Mouse (Mus musculus) G1E (cell line): ENCODE measurements around the gene Ganab. TPM values are rescaled to one million over a fixed set of nuclear protein-coding genes. Genes with fewer than 3 reads are reported as not detected.

Source experiments
- ATAC-seq: 2 replicates; pipeline ENCODE4 v1.8.0; 2016; ENCODE audit warnings: mild to moderate bottlenecking; ENCODE audit not compliant: insufficient number of reproducible peaks, poor library complexity, low FRiP score, severe bottlenecking; ENCODE audit errors: extremely low read depth
- DNase-seq: peaks from one replicate; pipeline ENCODE4 v3.0.0; 2012; ENCODE audit warnings: low spot score
- H3K27me3 ChIP-seq: 2 replicates; pipeline ENCODE4 v1.6.1; 2012; ENCODE audit warnings: mild to moderate bottlenecking, low read length, inconsistent platforms; ENCODE audit not compliant: insufficient read depth
- H3K36me3 ChIP-seq: replicated peaks from 2 replicates; pipeline ENCODE3; 2012; ENCODE audit warnings: mild to moderate bottlenecking, inconsistent platforms
- H3K4me1 ChIP-seq: 2 replicates; pipeline ENCODE4 v1.6.1; 2012; ENCODE audit warnings: low read depth, low read length, inconsistent platforms, mixed read lengths; ENCODE audit not compliant: insufficient read depth
- H3K4me3 ChIP-seq: 2 replicates; pipeline ENCODE4 v1.5.1; 2012; ENCODE audit warnings: low read depth, mild to moderate bottlenecking, inconsistent platforms, low read length, moderate library complexity, mixed read lengths
- H3K9me3 ChIP-seq: replicated peaks from 2 replicates; pipeline ENCODE4 v1.6.1; 2012; ENCODE audit warnings: inconsistent platforms
- CTCF ChIP-seq: IDR thresholded peaks from 2 replicates; pipeline ENCODE4 v1.5.1; 2012; ENCODE audit warnings: low read depth, low read length, inconsistent platforms, mixed read lengths
- GATA1 ChIP-seq: IDR thresholded peaks from 2 replicates; pipeline ENCODE4 v1.6.1; 2012; ENCODE audit warnings: borderline replicate concordance, low read length, inconsistent platforms, mixed read lengths
- GATA2 ChIP-seq: IDR thresholded peaks from 2 replicates; pipeline ENCODE4 v1.6.1; 2012; ENCODE audit warnings: low read depth, low read length, inconsistent platforms, borderline replicate concordance
- POLR2AphosphoS5 ChIP-seq: IDR thresholded peaks from 2 replicates; pipeline ENCODE4 v1.6.1; 2012; ENCODE audit warnings: low read depth, low read length, inconsistent platforms; ENCODE audit not compliant: insufficient replicate concordance
- TAL1 ChIP-seq: conservative IDR thresholded peaks from 2 replicates; pipeline ENCODE4 v1.6.1; 2012; ENCODE audit warnings: low read depth, low read length, inconsistent platforms, mixed read lengths
- polyA plus RNA-seq: library from polyadenylated mRNA; stranded (reverse); fragments of >175 nt; gene quantifications from 2 replicates; pipeline ENCODE4 v1.2.3, GENCODE M21; 2012
- total RNA-seq, 2 experiments: library from RNA; stranded (forward) in 1 of 2; stranded (reverse) in 1 of 2; fragments of 200-1000 nt in 1 of 2; fragments of >200 nt in 1 of 2; fragmentation: Nextera tagmentation in 1 of 2; gene quantifications; 2 replicates each; pipeline ENCODE4 v1.2.3; 2014 to 2017

Ganab gene
- total and polyA plus RNA-seq, 3 experiments, result 56.2 to 214 (median 75.0) TPM

DNA sequence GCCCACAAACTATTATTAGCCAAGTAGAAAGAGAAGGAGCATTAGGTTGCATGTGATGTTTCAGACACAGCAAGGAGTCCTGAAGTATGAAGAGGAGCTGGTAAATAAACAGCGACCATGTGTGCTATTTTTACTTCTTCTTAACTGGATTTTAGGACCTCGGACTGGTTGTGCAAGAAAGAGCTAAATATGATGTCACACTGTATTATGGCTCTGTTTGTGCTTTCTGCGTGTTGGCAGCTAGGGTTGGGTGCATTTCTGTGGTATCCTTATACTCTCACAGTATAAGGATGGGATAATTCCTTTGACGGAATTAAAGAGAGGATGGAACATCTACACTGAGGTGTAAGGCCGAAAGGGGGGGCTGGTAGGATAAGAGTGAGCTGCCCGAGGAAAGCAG lies 47.4 kb downstream of the Ganab start:
- Histone ChIP-seq H3K27me3 (no peaks in the 10 kb centered on the region), H3K4me1 (peaks cover 76% of the 10 kb centered on the region), H3K4me3 (peak overlapping the region; percentile 54), H3K36me3 (peaks cover 72% of the 10 kb centered on the region), H3K9me3 (no peaks in the 10 kb centered on the region)
- DNase-seq (no peak), ATAC-seq (no peak)
- no peak for TF ChIP-seq GATA1

DNA sequence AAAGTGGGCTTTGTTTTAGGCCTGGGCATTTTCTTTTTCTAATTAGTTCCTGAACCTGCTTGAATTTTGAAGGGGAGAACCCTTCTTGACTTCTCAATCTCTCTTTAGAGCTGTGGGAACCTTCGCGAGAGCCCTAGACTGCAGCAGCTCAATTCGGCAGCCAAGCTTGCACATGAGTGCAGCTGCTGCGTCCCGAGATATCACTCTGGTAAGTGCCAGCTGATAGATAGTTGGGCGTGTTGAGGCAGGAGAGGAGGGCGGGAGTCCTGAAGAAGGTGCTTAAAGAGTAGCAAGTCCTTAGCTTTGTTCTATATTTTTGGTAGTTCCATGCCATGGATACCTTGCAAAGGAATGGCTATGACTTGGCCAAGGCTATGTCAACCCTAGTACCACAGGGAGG lies 49.1 kb downstream of the Ganab start:
- H3K27me3 ChIP-seq, result no peaks in the 10 kb centered on the region
- DNase-seq (no peak), ATAC-seq (no peak)
- no peaks in the 10 kb centered on the region for H3K9me3 ChIP-seq
- peaks cover 76% of the 10 kb centered on the region for H3K36me3 ChIP-seq
- H3K4me1 ChIP-seq, result peaks cover 77% of the 10 kb centered on the region
- no peak for TF ChIP-seq GATA1
- no peak for TF ChIP-seq POLR2AphosphoS5
- TF ChIP-seq TAL1, result no peak
- no peak for TF ChIP-seq GATA2
- TF ChIP-seq CTCF, result no peak
- H3K4me3 ChIP-seq, result no peak overlapping the region

DNA sequence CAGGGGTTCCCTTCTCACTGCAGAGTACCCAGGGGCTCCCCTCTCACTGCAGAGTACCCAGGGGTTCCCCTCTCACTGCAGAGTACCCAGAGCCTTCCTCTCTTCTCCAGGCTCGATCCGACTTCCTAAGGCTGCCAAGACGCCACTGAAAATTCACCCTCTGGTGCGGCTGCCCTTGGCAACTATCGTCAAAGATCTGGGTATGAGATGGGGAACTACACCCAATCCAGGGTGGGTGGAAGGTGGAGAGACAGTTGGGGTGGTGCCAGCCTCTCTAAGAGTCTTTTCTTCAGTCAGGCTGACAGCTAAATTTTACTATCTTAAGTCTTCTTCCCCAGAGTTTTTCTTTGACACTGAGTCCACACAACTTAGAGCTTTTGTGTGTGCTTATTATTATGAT lies 52.3 kb downstream of the Ganab start:
- no peak for TF ChIP-seq TAL1
- no peak for TF ChIP-seq CTCF
- no peak for TF ChIP-seq GATA1
- TF ChIP-seq GATA2, result no peak
- no peak for TF ChIP-seq POLR2AphosphoS5
- ATAC-seq (no peak), DNase-seq (no peak)
- Histone ChIP-seq H3K4me3 (no peak overlapping the region), H3K27me3 (no peaks in the 10 kb centered on the region), H3K4me1 (peaks cover 77% of the 10 kb centered on the region), H3K36me3 (peaks cover 81% of the 10 kb centered on the region), H3K9me3 (no peaks in the 10 kb centered on the region)

DNA sequence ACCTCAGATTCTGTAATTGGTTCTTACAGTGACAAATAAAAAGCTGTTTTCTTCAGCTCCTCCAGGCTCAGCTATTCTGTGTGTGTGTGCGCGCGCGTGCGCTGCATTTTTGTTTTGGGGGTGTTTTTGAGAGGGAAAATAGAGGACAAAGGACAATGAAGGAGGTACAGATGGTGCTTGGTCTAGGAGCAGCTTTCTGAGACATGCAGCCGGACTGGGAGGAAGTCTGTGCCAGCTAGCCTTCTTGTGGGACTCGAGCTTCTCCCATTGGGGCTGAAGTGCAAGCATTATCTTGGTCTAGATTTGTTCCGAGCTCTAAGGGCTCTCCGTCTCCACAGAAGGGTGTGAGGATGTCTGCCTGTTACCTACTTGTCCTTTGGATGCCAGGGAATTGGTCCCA lies 54.4 kb downstream of the Ganab start:
- peaks cover 71% of the 10 kb centered on the region for H3K4me1 ChIP-seq
- H3K36me3 ChIP-seq, result peaks cover 81% of the 10 kb centered on the region
- TF ChIP-seq GATA2 (no peak), POLR2AphosphoS5 (no peak), GATA1 (no peak), TAL1 (no peak), CTCF (no peak)
- ATAC-seq (no peak), DNase-seq (no peak)
- no peaks in the 10 kb centered on the region for H3K27me3 ChIP-seq
- no peaks in the 10 kb centered on the region for H3K9me3 ChIP-seq
- H3K4me3 ChIP-seq, result no peak overlapping the region; the same call in 1 of the 2 replicates

DNA sequence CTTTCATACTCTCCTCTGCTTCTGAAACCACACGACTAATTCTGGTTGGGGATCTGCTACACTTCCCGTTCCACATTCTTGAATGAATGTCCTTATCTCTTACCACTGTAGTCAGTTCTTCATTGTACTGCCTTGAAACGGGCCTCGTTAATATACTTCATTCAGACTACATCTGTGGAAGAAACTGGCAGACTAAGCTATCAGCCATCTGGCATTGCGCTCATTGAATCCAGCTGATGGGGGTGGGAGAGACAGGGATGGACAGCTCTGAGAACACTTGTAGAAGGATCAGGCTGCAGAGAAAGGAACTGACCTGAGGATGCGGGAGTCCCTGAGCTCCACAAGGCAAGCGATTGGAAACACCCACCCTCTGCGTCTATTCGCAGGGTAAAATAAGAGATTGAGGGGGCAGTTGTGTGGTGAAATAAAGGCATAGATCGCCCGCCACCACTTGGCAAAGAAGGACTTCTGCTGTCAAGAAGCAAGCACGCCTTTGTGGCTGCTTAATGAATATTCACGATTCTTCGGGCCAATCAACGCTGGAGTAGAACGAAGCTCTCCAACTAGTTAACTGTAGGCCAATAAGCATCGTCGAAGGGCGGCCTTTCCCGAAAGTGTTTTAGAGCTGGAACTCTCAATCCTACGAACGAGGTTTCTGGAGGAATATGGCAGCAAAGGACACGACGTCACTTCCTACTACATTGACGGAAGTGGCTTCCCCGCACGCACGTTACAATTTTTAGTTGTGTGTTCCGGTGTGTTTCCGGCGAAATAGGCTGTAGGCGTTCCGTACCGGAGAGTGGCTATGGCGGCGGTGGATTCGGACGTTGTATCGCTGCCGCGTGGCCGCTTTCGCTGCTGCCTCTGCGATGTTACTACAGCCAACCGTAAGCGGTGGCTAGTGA lies 55.5 kb downstream of the Ganab start, which contains the start of gene Tut1:
Tut1 (plus strand) TSS at position 713 of the 905 bp plus-strand sequence.
- H3K36me3 ChIP-seq, result peaks cover 78% of the 10 kb centered on the region
- ATAC-seq, result peak; percentile 92
- TF ChIP-seq TAL1 (no peak), POLR2AphosphoS5 (0 out of 2 replicates have a peak, but pooled peaks have one; percentile 74)
- H3K27me3 ChIP-seq, result no peaks in the 10 kb centered on the region
- peaks cover 66% of the 10 kb centered on the region for H3K4me1 ChIP-seq
- no peaks in the 10 kb centered on the region for H3K9me3 ChIP-seq
- peak within 1 kb of the TSS; percentile 78 for H3K4me3 ChIP-seq
- DNase-seq, result peak; percentile 76

DNA sequence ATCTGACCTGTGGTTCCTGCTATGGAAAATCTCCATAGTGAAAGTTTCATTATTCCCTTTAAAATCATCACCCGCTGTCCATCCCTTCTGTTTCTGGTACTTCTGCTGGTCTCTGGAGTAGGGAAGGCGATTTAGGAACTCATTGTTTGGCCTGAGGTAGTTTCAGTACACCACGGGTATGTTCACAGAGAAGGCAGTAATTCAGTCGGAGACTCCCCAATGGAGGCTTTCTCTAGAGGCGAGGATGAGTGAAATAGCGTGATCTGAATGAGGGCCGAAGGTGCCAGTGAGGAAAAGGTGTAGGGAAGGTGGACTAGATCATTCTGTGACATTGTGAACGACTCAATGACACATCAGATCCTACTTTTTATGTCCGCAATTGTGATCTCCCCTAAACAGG lies 56.3 kb downstream of the Ganab start:
- peak overlapping the region; percentile 78 for H3K4me3 ChIP-seq
- H3K9me3 ChIP-seq, result no peaks in the 10 kb centered on the region
- H3K27me3 ChIP-seq, result no peaks in the 10 kb centered on the region
- DNase-seq, result no peak
- H3K4me1 ChIP-seq, result peaks cover 65% of the 10 kb centered on the region
- peaks cover 78% of the 10 kb centered on the region for H3K36me3 ChIP-seq
- no peak for ATAC-seq
- TF ChIP-seq GATA2, result no peak
- no peak for TF ChIP-seq POLR2AphosphoS5
- TF ChIP-seq CTCF, result no peak
- TF ChIP-seq GATA1, result no peak
- TF ChIP-seq TAL1, result no peak
